Mouse (Mus musculus) brown adipose tissue, adult 24 weeks (tissue): ENCODE measurements at regions not wholly inside any gene's neighbourhood (a gene's known extent, or its start where the extent isn't known, plus 50 kb on each side); places are given as distances from the start of the nearest gene placed in this dataset.

Experiments
- H3K27ac ChIP-seq: fragments of 200-500 bp; replicated peaks from 2 replicates; pipeline ENCODE4 v1.5.1; 2012; ENCODE audit warnings: low read depth, mild to moderate bottlenecking, low read length
- H3K4me1 ChIP-seq: fragments of 200-500 bp; 2 replicates; pipeline ENCODE4 v1.6.1; 2012; ENCODE audit warnings: low read length, mixed read lengths; ENCODE audit not compliant: control insufficient read depth, insufficient read depth, insufficient read length
- H3K4me3 ChIP-seq: fragments of 200-500 bp; 2 replicates; pipeline ENCODE4 v1.5.1; 2012; ENCODE audit warnings: low read depth, mild to moderate bottlenecking, low read length, moderate library complexity; ENCODE audit not compliant: insufficient read depth

DNA sequence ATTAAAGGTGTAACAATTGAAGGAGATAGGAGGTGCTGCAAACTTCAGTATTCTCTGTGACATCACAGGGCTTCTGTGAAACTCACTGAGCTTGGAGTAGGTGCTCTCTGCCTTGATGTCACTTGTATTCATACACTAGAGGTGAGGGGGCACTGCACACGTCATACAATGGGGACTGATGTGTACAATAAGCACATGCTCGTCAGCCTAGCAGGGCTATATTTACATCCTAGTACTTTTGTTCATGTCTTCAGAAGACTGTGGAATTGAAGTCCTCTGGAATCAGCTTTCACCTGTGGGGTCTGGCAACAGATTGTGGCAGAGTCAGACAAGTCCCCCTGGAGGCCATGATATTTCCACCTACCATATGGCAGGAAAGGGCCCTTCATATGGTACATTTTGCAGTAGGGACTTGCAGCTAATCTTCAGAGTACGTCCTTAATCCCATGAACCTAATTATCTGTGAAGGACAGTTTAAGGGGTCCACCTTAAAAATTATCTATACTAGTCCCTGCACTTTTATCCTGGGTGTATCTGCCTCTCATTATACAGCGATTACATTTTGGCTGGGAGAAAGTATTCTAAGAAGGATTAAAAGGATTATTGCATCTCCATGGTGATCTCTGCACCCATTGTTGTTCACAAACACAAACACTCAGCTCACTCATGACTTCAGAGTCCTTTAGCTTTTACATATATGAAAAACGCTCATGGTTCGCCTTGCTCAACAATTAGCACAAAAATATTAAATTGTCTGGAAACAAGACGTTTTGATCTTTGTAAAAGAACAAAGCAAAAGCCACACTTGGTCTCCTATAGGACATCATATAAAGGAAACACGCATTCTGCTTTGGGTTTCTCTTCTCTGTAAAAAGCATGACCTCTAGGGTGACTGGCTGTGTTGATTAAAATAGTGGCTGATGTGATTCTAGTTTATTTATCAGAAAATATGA is 324.1 kb upstream of the Itga1 start:
- Histone ChIP-seq H3K4me1 (no peaks in the 10 kb centered on the region), H3K27ac (no peak overlapping the region)

DNA sequence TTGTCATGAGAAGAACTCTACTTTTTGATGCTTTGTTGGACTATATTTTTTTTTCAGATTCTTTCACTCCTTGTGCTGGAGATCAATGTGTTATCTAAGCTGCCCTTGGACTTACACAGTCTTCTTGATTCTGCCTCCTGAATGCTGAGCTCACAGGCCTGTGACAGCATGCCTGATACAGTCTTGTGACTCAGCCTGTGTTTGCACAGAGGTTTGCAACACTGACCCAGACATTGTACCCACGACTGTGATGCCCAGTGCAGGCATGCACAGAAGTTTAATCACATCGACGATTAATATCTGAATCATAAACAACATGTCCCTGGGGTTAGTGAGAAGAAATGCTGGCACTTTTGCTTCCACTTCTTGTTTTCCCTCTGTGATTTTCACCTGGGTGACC is 322.0 kb upstream of the Itga1 start:
- no peaks in the 10 kb centered on the region for H3K4me1 ChIP-seq
- no peak overlapping the region for H3K27ac ChIP-seq
- H3K4me3 ChIP-seq, result no peak overlapping the region

More for the DNA sequence above, 324.1 kb upstream of the Itga1 start:
- H3K4me3 ChIP-seq, result no peak overlapping the region

DNA sequence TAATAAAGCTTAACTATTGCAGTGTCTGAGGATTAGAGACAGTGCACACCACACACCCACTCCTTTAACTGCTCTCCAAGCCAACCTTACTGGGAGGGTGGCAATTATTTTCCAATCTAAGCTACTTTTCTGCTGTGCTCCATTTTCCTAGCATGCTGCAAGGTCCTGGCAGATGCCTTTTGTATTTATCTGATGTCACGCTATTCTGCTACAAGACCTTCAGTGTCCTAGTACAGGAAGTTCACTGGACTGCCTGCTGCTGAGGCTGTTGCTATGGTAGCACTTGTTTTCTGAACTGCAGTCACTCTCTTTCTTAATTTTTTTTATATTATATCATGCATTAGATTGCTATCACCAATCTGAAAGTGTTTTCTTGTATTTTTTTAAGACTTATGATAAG is 319.7 kb upstream of the Itga1 start:
- Histone ChIP-seq H3K27ac (no peak overlapping the region), H3K4me1 (no peaks in the 10 kb centered on the region), H3K4me3 (no peak overlapping the region)

DNA sequence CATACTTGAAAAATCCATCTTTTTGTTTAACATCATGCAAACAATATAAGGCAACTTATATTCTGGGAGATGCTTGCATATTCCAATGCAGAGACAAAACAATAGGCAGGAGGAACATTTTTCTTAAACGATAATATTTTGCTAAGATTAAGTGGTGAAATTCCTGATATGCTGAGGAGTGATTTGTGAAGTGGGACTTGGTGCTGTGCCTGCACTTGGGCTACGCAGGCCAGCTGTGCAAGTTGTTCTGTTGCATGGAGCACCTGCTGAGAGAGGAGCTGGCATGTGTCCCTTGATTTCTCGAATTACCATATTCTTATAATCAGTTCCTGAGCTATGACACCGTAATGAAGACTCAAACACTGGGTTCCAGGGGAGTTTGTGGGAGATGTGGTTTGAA is 316.1 kb upstream of the Itga1 start:
- Histone ChIP-seq H3K4me3 (no peak overlapping the region), H3K4me1 (no peaks in the 10 kb centered on the region)

DNA sequence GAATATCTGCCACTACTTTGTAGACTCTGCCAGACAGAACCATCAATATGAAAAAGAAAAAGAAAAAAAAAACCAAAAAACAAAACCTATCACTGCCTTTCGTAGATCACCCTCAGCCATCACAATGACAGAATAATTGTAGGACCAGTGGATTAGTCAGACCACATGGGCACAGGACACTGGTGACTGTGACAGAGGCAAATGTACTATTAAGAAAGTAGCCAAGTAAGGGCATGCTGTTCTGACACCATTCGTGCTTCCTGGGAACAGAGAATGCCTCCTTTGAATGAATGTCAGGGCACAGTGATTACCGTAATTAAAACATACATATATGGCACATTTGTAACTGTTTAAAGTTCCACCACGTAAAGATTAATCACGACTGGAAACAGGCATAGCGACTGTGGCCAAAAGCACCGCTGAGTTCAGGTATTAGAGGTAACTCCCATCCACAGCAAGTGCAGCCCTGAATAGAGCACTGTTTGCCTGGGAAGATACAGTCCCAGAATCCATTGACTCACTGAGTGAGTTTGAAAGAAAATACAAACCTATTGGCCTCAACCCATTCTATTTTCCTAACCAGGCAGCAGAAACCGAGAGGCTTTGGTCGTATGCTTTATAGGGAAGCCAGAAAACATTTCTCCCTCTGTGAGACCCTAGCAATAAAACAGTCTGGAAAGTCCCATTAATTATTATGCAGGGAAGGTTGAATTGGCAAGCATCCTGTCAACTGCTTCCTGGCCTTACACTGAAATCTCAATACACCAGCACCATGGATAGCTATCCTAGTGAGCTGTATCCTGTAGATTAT is 312.2 kb upstream of the Itga1 start:
- H3K27ac ChIP-seq, result no peak overlapping the region
- H3K4me1 ChIP-seq, result no peaks in the 10 kb centered on the region
- H3K4me3 ChIP-seq, result no peak overlapping the region

More for the DNA sequence above, 316.1 kb upstream of the Itga1 start:
- no peak overlapping the region for H3K27ac ChIP-seq

DNA sequence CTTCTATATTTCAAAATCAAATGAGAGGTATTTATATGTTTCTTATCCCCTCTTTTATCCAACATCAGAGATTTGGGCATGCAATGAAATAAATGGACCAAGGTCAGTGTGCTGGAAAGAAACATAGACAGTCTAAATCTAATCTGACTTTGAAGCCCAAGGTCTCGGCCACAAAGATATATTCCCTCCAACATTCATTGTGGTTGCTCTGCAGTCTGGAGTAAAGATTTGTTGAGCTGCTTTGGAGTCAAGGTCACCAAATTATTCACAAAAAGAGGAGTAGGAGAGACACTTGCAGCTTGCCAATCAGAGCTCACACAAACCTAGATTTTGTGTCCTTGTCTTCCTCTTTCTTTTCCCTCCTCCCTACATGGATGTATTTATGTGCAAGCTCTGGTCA is 304.2 kb upstream of the Itga1 start:
- H3K27ac ChIP-seq, result no peak overlapping the region
- no peak overlapping the region for H3K4me3 ChIP-seq
- no peaks in the 10 kb centered on the region for H3K4me1 ChIP-seq

DNA sequence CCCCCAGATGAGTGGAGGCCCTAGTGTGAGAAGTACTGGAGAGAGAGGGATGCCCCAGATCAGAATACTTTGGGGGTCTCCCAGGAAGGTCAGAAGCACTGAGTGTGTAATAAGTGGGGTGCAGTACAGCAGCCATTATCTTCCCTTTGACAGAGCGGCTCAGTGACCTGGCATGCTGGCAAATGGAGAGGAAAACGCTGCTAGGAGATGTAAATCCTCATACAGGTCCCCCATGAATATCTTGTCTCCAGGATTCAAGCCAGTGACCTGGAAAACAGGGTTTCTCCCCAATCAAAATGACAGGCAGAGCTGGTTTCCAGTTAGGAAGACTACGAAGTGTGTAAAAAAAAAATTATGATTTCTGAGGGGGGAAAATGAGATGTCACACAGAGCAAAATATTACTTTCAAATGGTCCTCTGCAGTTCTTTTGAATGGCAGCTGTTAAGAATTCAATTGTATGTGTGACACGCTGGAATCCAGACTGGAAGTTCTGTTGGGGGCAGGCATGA is 299.0 kb upstream of the Itga1 start:
- no peaks in the 10 kb centered on the region for H3K4me1 ChIP-seq
- H3K4me3 ChIP-seq, result no peak overlapping the region
- no peak overlapping the region for H3K27ac ChIP-seq

DNA sequence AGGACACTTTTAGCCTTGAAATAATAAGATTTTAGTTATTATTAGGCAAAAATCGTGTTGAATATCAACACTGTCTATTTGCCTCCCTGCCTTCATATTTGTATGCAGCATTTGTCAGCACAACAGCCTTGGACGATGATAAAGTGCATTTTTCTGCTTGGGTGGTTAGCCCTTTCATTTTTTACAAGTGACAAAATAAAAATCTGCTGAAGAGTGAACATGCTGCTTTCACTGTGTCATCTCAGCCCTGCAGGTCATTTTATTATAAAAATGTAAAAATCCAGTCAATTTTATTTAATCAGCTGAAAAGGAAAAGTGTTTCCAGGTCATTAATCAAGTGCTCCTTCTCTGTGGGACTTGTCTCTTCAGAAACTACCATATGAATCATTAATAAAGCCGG is 277.9 kb upstream of the Itga1 start:
- Histone ChIP-seq H3K4me1 (no peaks in the 10 kb centered on the region), H3K4me3 (no peak overlapping the region)

DNA sequence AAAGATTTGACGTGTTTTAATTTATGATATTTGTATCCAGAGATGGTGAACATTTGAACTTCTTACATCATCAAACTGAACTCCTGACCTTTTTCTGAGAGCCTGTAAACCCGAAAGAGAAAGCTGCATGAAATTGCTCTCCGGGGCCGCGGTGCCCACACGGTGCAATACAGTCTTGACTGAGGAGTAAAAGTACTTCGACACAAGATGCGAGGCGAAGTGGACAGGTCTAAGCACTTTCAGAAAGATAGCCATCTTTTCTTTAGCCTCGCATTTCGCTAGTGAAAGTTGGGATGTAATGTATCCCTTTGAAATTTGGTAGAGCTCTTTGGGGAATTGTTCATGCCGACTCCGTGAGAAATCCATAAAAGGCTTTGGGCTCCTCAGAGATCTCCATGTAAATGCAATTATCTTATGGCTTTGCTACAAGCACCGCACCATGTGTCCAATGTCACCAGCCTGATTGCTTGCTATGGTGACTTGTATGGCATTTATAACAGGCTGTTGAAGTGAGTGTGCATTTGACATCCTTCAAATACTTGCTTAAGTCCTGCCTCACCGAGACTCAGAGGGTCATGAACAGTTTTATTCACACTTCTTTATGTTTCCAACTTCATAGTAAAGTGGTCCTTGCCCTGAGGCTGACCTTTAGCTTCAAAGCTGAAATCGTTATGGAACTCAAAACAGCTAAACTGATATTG is 274.6 kb upstream of the Itga1 start:
- Histone ChIP-seq H3K4me3 (no peak overlapping the region), H3K27ac (no peak overlapping the region), H3K4me1 (no peaks in the 10 kb centered on the region)

More for the DNA sequence above, 277.9 kb upstream of the Itga1 start:
- H3K27ac ChIP-seq, result no peak overlapping the region

DNA sequence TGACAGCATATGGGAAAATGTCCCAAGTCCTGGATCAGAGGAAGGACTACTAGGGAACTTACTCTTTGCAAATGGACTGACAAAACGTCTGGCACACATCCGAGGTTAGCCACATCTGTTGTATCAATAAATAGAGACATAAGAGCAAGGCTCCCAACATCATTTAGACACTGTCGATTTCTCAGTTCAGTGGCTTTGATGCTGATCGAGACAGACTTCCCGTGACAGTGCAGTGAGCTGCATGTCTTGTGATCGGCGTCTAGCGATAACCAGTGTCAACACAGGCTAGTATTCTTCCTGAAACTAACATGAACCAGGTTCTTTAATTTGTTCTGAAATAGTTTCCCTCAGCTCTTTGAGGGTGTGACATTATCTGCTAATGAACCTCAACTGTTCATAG is 259.7 kb upstream of the Itga1 start:
- no peaks in the 10 kb centered on the region for H3K4me1 ChIP-seq
- H3K27ac ChIP-seq, result no peak overlapping the region
- no peak overlapping the region for H3K4me3 ChIP-seq

DNA sequence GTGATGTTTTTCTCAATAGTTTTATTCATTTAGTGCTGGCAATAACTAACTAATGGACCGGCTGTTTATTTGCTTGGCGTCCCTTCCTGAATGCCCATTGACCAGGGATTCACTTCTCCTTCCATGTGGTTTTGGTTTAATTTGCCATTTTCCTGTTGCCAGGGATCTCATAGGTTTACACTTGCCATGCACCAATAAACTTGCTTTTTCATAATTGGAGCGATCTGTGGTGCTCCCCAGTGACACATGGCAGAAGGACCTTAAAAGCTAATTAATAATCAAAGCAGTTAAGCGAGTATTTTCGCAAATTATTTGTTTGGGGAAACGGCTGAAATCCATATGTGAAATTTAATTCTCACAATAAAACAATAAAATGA is 245.2 kb upstream of the Itga1 start:
- H3K4me3 ChIP-seq, result no peak overlapping the region
- H3K27ac ChIP-seq, result no peak overlapping the region
- H3K4me1 ChIP-seq, result no peaks in the 10 kb centered on the region

DNA sequence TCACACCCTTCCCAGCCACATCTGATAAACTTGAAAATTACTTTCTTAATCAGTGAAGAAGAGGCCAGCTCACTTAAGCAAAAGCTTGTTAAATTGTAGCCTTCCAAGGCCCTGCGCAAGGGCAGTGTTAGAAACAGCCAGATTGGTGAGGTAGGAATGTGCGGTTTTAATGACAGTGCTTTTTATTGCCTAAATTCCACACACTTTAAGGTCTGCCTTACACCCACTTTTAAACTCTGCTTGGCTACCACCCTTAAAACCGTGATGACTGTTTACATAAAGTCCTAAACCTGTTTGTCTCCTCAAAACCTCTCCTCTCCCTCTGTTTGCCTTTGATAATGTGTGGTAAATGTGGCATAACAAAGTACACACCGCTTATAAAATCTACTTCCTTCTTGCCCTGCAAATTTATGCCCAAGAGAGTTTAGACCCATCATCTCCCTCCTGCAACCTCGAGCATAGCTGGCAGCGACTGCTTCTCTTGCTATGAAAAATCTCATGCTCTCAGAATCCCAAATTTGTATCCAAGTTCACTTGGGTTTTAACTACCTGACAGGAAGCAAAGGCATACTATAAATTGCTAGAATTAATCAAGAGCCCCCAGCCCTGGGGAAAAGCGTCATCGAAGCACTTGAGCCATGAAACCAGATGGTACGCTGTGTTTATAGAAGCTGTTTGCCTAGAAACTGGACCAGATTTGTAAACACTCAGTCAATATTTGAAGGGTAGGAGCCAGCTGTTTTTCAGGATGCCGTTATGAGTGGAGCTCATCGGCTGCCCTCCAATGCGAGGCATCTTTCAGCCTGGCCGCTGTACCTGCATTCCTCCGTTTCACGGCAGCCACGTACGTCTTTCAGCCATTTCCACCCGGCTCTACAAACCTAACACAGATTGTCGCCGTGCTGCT is 244.6 kb upstream of the Itga1 start:
- Histone ChIP-seq H3K4me3 (no peak overlapping the region), H3K4me1 (no peaks in the 10 kb centered on the region), H3K27ac (no peak overlapping the region)

DNA sequence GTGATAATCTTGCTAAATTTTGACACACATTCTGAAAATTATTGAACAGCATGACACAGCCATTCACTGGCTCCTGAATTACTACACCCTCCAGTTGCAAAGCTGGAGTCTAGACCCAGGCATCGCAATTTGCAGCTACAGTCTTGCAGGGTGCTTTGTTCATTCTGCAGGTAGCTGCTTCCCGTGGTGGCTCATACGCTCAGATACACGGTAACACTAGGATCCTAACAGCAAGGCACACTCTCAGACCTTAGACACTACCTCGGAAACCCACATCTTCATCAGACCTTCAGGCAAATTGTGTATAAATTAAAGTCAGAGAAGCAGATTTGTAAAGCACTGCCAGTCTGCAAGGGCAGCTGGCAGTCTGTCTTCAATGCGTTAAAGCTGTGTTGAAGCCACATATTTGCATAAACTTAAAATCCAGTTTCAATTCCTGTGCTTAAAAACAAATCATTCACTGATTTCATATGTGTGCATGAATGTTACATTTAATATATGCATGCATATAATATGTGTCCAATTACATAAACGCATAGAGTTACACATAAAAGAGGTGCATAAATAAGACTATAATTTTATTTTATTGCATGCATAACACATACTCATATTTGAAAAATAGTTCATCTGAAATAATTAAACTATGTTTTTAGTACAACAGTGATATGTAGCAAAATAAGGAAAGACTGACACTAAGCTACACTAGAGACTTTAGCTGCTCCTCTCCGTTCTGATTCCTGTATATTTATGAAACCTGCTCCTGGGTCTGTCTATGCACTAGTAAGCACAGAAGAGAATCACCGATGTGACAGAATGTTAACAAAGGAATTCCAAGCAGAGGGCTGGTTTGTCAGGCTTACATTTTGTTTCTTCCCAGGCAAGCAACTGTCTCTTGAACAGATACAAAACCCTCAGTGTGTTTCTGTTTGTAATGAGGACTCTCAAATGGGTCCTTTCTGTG is 227.5 kb upstream of the Itga1 start:
- no peak overlapping the region for H3K27ac ChIP-seq
- H3K4me3 ChIP-seq, result no peak overlapping the region
- no peaks in the 10 kb centered on the region for H3K4me1 ChIP-seq
